Mouse (Mus musculus) forebrain, embryonic 14.5 days (tissue): ENCODE data around the gene Ctnnb1. TPM values are rescaled to one million over a fixed set of nuclear protein-coding genes. Genes with fewer than 3 reads are reported as not detected.

Experiments used
- microRNA-seq: library from miRNA; unstranded; fragments of <30 nt; microRNA quantifications from one replicate; pipeline ENCODE4, GENCODE M21; 2016
- polyA plus RNA-seq: library from polyadenylated mRNA; unstranded; fragments of >200 nt; fragmentation: Nextera tagmentation; extraction: Ambion mirVana; gene quantifications from 2 replicates; pipeline ENCODE4 v1.2.1, GENCODE M21; 2014

Gene Ctnnb1
- polyA plus RNA-seq, 1 experiment from 2014 or later = 853 TPM

Small RNAs within 50 kb of the gene (microRNA-seq; reads per million reads assigned to microRNA genes)
- gene Mir7090 = 0.40 reads per million
